Mouse (Mus musculus): ENCODE results near the gene Lrrc74a. TPM values are rescaled to one million over a fixed set of nuclear protein-coding genes. Genes with fewer than 3 reads are reported as not detected.

Lrrc74a gene
- polyA plus RNA-seq, 2 experiments = not detected

DNA sequence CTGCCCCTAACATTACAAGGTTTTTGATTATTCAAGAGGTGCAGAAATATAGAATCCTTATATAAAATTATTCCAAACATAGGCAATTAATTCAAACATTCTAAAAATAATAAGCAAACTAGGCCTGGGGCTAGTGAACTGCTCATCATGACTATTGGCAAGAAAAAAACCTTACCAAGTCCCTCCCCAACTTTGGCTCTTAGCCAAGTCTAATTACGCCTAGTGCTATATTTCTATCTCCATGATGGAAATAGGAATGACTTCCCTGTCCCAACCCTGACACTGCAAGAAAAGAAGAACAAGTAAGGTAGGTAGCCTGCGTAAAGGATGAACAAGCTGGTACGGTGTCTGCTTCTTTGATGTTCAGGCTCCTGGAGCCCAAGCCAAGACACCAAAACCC lies 31.5 kb upstream of the Lrrc74a start:
- ATAC-seq (ENCODE audit: insufficient read depth) (no peak), DNase-seq (ENCODE audit: low read depth in 3 of 3, low spot score in 3 of 3) (no peak)
- H3K4me2 ChIP-seq (ENCODE audit: low read depth) = no peak overlapping the region
- H3K4me3 ChIP-seq (ENCODE audit: insufficient read depth in 1 of 2, low read depth in 2 of 2, low read length in 2 of 2) = no peak overlapping the region
- no peak for TF ChIP-seq EP300 (IDR thresholded peaks at IDR 0.05; ENCODE audit: low read depth)
- no peak for TF ChIP-seq CTCF (IDR thresholded peaks at IDR 0.05; ENCODE audit: low read depth)
- WGBS (ENCODE audit: insufficient replicate concordance) = 79% methylated on average over 3 of the region's 3 CpGs
- H3K36me3 ChIP-seq (replicated peaks; ENCODE audit: control insufficient read depth, insufficient read depth, low read depth) = no peaks in the 10 kb centered on the region
- no peaks in the 10 kb centered on the region for H3K27me3 ChIP-seq (ENCODE audit: control insufficient read depth, insufficient read depth, low read length)
- no peaks in the 10 kb centered on the region for H3K9me3 ChIP-seq (ENCODE audit: control insufficient read depth, low read length)
- no peak overlapping the region for H3K9ac ChIP-seq (replicated peaks)
- H3K27ac ChIP-seq = no peak overlapping the region
- H3K4me1 ChIP-seq (replicated peaks; ENCODE audit: control insufficient read depth in 2 of 2, insufficient read depth in 2 of 2, low read length in 1 of 2) = no peaks in the 10 kb centered on the region

DNA sequence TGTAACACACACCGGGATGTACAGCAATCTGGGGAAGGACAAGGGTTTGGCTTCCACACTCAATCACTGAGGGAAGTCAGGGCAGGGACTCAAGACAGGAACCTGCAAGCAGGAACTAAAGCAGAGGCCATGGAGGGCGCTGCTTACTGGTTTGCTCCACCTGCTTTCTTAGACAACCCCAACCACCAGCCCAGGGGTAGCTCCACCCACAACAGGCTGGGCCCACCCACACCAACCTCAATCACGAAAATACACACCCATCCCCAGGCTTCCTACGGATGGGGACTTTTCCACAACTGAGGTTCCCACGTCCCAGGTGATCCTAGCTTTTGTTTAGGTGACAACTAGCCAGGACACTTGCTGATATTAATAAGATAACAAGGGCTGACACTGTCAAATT lies 28.3 kb upstream of the Lrrc74a start:
- H3K27me3 ChIP-seq (ENCODE audit: control insufficient read depth, insufficient read depth, low read length) = no peaks in the 10 kb centered on the region
- H3K27ac ChIP-seq = no peak overlapping the region
- TF ChIP-seq EP300 (IDR thresholded peaks at IDR 0.05; ENCODE audit: low read depth) (no peak), CTCF (IDR thresholded peaks at IDR 0.05; ENCODE audit: low read depth) (no peak)
- DNase-seq (ENCODE audit: low read depth in 3 of 3, low spot score in 3 of 3) = no peak
- H3K4me1 ChIP-seq (replicated peaks; ENCODE audit: control insufficient read depth in 2 of 2, insufficient read depth in 2 of 2, low read length in 1 of 2) = no peaks in the 10 kb centered on the region
- no peak overlapping the region for H3K4me2 ChIP-seq (ENCODE audit: low read depth)
- no peak overlapping the region for H3K4me3 ChIP-seq (ENCODE audit: insufficient read depth in 1 of 2, low read depth in 2 of 2, low read length in 2 of 2)
- WGBS (ENCODE audit: insufficient replicate concordance) = 59% methylated on average over 5 of the region's 5 CpGs
- no peak overlapping the region for H3K9ac ChIP-seq (replicated peaks)
- H3K36me3 ChIP-seq (replicated peaks; ENCODE audit: control insufficient read depth, insufficient read depth, low read depth) = no peaks in the 10 kb centered on the region
- no peak for ATAC-seq (ENCODE audit: insufficient read depth)
- H3K9me3 ChIP-seq (ENCODE audit: control insufficient read depth, low read length) = no peaks in the 10 kb centered on the region

- H3K9me3 ChIP-seq (ENCODE audit: control insufficient read depth, low read length) = no peaks in the 10 kb centered on the region
- WGBS (ENCODE audit: insufficient replicate concordance) = 26% methylated on average over 5 of the region's 5 CpGs
- TF ChIP-seq EP300 (IDR thresholded peaks at IDR 0.05; ENCODE audit: low read depth) = no peak
- TF ChIP-seq CTCF (IDR thresholded peaks at IDR 0.05; ENCODE audit: low read depth) = peak; percentile 36; the same call in 1 of the 2 replicates
- H3K4me3 ChIP-seq (ENCODE audit: insufficient read depth in 1 of 2, low read depth in 2 of 2, low read length in 2 of 2) = no peak overlapping the region
- H3K9ac ChIP-seq (replicated peaks) = no peak overlapping the region
- DNase-seq (ENCODE audit: low read depth in 3 of 3, low spot score in 3 of 3) (peak in 2 of 3 experiments; percentile 10 to 11), ATAC-seq (ENCODE audit: insufficient read depth) (no peak)
- H3K27ac ChIP-seq = no peak overlapping the region
- H3K27me3 ChIP-seq (ENCODE audit: control insufficient read depth, insufficient read depth, low read length) = no peaks in the 10 kb centered on the region
- no peaks in the 10 kb centered on the region for H3K4me1 ChIP-seq (replicated peaks; ENCODE audit: control insufficient read depth in 2 of 2, insufficient read depth in 2 of 2, low read length in 1 of 2)
- no peaks in the 10 kb centered on the region for H3K36me3 ChIP-seq (replicated peaks; ENCODE audit: control insufficient read depth, insufficient read depth, low read depth)
- H3K4me2 ChIP-seq (ENCODE audit: low read depth) = no peak overlapping the region
These were observed 20.1 kb upstream of the Lrrc74a start for GRCm38 (mm10) chr12:86714026-86714425.

DNA sequence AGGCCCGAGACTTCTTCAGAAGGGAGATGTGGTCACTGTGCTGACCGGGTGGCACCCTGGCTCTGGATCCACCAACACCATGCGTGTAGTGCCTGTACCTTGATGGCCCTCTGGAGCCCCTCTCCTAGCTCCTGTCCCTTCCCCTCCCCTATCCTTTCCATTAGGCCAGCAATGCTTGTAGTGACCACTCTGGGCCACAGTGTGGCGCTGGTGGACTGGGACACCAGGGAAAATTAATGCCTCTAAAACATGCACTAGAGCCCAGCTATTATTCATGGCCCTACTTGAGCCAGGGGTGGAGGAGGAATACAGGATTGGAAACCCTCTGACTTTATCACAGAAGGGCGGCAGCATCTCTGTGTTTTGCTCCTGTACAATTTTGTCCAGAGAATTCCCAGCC lies 18.8 kb upstream of the Lrrc74a start:
- Histone ChIP-seq H3K9me3 (ENCODE audit: control insufficient read depth, low read length) (no peaks in the 10 kb centered on the region), H3K27ac (no peak overlapping the region), H3K4me2 (ENCODE audit: low read depth) (no peak overlapping the region), H3K9ac (replicated peaks) (no peak overlapping the region), H3K4me1 (replicated peaks; ENCODE audit: control insufficient read depth in 2 of 2, insufficient read depth in 2 of 2, low read length in 1 of 2) (no peaks in the 10 kb centered on the region), H3K27me3 (ENCODE audit: control insufficient read depth, insufficient read depth, low read length) (no peaks in the 10 kb centered on the region), H3K4me3 (ENCODE audit: insufficient read depth in 1 of 2, low read depth in 2 of 2, low read length in 2 of 2) (no peak overlapping the region), H3K36me3 (replicated peaks; ENCODE audit: control insufficient read depth, insufficient read depth, low read depth) (no peaks in the 10 kb centered on the region)
- no peak for DNase-seq (ENCODE audit: low read depth in 3 of 3, low spot score in 3 of 3)
- WGBS (ENCODE audit: insufficient replicate concordance) = 27% methylated on average over 5 of the region's 5 CpGs
- no peak for ATAC-seq (ENCODE audit: insufficient read depth)
- peak; percentile 82 for TF ChIP-seq CTCF (IDR thresholded peaks at IDR 0.05; ENCODE audit: low read depth)
- TF ChIP-seq EP300 (IDR thresholded peaks at IDR 0.05; ENCODE audit: low read depth) = no peak

GRCm38 (mm10) chr12:86716962-86717361 lies 17.2 kb upstream of the Lrrc74a start:
- Histone ChIP-seq H3K4me2 (ENCODE audit: low read depth) (no peak overlapping the region), H3K4me3 (ENCODE audit: insufficient read depth in 1 of 2, low read depth in 2 of 2, low read length in 2 of 2) (no peak overlapping the region), H3K9me3 (ENCODE audit: control insufficient read depth, low read length) (no peaks in the 10 kb centered on the region), H3K27ac (no peak overlapping the region), H3K36me3 (replicated peaks; ENCODE audit: control insufficient read depth, insufficient read depth, low read depth) (no peaks in the 10 kb centered on the region), H3K27me3 (ENCODE audit: control insufficient read depth, insufficient read depth, low read length) (no peaks in the 10 kb centered on the region), H3K9ac (replicated peaks) (no peak overlapping the region), H3K4me1 (replicated peaks; ENCODE audit: control insufficient read depth in 2 of 2, insufficient read depth in 2 of 2, low read length in 1 of 2) (no peaks in the 10 kb centered on the region)
- TF ChIP-seq CTCF (IDR thresholded peaks at IDR 0.05; ENCODE audit: low read depth) = no peak
- no peak for TF ChIP-seq EP300 (IDR thresholded peaks at IDR 0.05; ENCODE audit: low read depth)
- WGBS (ENCODE audit: insufficient replicate concordance) = 73% methylated on average over 11 of the region's 11 CpGs
- DNase-seq (ENCODE audit: low read depth in 3 of 3, low spot score in 3 of 3) (no peak), ATAC-seq (ENCODE audit: insufficient read depth) (no peak)
